Mouse (Mus musculus) lung, embryonic 16.5 days (tissue): ENCODE results near the gene Ewsr1. TPM values are rescaled to one million over a fixed set of nuclear protein-coding genes. Genes with fewer than 3 reads are reported as not detected.

ENCODE experiments used
- ATAC-seq: fragments of 200-750 bp; cut with Nextera tagmentation; 2 replicates; pipeline ENCODE4 v1.8.0; 2017; ENCODE audit warnings: low read depth, mild to moderate bottlenecking, moderate library complexity
- H3K27ac ChIP-seq: fragments of 300-500 bp; sonication (generic); 2 replicates; pipeline ENCODE4 v1.5.1; 2014; ENCODE audit warnings: mild to moderate bottlenecking, control low read depth, low read length
- H3K27me3 ChIP-seq: fragments of 300-500 bp; sonication (generic); 2 replicates; pipeline ENCODE4 v1.6.1; 2014; ENCODE audit warnings: low read depth, low read length, mixed read lengths; ENCODE audit not compliant: control insufficient read depth, insufficient read depth
- H3K36me3 ChIP-seq: fragments of 300-500 bp; sonication (generic); 2 replicates; pipeline ENCODE4 v1.6.1; 2014; ENCODE audit warnings: low read length; ENCODE audit not compliant: control insufficient read depth, insufficient read depth
- H3K4me1 ChIP-seq: fragments of 300-500 bp; sonication (generic); replicated peaks from 2 replicates; pipeline ENCODE4 v1.6.1; 2014; ENCODE audit warnings: low read length, mixed read lengths; ENCODE audit not compliant: control insufficient read depth, insufficient read depth
- H3K4me2 ChIP-seq: fragments of 300-500 bp; sonication (generic); 2 replicates; pipeline ENCODE4 v1.6.1; 2014; ENCODE audit warnings: low read depth, low read length, control low read depth
- H3K4me3 ChIP-seq: fragments of 300-500 bp; sonication (generic); 2 replicates; pipeline ENCODE4 v1.5.1; 2014; ENCODE audit warnings: mild to moderate bottlenecking, low read length, control low read depth
- H3K9ac ChIP-seq: fragments of 300-500 bp; sonication (generic); 2 replicates; pipeline ENCODE4 v1.6.1; 2014; ENCODE audit warnings: low read length, control low read depth
- H3K9me3 ChIP-seq: fragments of 300-500 bp; sonication (generic); 2 replicates; pipeline ENCODE4 v1.6.1; 2016; ENCODE audit warnings: low read length; ENCODE audit not compliant: control insufficient read depth
- WGBS: fragments of 180-500 bp; shearing (Covaris S2); extraction: QIAGEN DNeasy Blood & Tissue Kit; methylation state at CpG from one replicate; pipeline ENCODE4 v1.1.7; 2014; 5-methylcytosine and 5-hydroxymethylcytosine counted together
- polyA plus RNA-seq: library from polyadenylated mRNA; unstranded; fragments of >200 nt; fragmentation: Nextera tagmentation; extraction: Ambion mirVana; gene quantifications from 2 replicates; pipeline ENCODE4 v1.2.1, GENCODE M21; 2015

The Ewsr1 gene
- polyA plus RNA-seq, 1 experiment from 2014 or later = 717 TPM

DNA sequence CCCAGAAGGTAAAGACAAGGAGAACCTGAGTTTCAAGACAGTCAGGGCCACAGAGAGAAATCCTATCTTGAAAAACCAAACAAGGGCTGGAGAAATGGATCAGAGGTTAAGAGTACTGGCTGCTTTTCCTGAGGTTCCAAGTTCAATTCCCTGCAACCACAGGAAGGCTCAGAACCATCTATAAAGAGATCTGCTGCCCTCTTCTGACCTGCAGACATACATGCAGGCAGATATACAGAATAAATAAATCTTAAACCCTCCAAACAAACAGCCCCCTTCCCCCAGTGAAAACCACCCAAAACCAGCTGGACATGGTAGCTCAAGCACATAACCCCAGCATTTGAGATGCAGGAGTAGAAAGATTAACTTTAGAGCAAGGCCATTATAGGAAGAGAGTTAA is 23.3 kb downstream of the Ewsr1 start:
- H3K4me2 ChIP-seq = no peak overlapping the region
- no peaks in the 10 kb centered on the region for H3K27me3 ChIP-seq
- peaks cover 51% of the 10 kb centered on the region for H3K36me3 ChIP-seq
- H3K27ac ChIP-seq = no peak overlapping the region
- no peak overlapping the region for H3K9ac ChIP-seq
- H3K9me3 ChIP-seq = no peaks in the 10 kb centered on the region
- no peaks in the 10 kb centered on the region for H3K4me1 ChIP-seq
- no peak overlapping the region for H3K4me3 ChIP-seq
- ATAC-seq = no peak

DNA sequence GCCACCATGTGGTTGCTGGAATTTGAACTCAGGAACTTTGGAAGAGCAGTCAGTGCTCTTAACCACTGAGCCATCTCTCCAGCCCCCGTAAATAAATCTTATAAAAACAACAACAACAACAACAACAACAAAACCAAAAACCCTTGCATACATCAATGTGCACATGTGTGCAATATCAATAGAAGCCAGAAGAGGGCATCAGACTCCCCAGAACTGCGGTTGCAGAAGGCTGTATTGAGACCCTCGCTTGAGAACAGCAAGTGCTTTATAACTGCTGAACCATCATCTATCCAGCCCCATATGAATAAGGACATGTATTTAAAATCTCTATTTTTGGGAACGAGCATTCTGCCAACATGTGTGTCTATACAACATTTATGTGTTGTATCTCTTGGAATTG is 24.2 kb downstream of the Ewsr1 start:
- Histone ChIP-seq H3K4me3 (no peak overlapping the region), H3K9me3 (no peaks in the 10 kb centered on the region), H3K36me3 (peaks cover 58% of the 10 kb centered on the region), H3K9ac (no peak overlapping the region), H3K27ac (no peak overlapping the region), H3K4me2 (no peak overlapping the region), H3K4me1 (no peaks in the 10 kb centered on the region), H3K27me3 (no peaks in the 10 kb centered on the region)
- no peak for ATAC-seq
- WGBS = 66% methylated on average over 4 of the region's 4 CpGs

DNA sequence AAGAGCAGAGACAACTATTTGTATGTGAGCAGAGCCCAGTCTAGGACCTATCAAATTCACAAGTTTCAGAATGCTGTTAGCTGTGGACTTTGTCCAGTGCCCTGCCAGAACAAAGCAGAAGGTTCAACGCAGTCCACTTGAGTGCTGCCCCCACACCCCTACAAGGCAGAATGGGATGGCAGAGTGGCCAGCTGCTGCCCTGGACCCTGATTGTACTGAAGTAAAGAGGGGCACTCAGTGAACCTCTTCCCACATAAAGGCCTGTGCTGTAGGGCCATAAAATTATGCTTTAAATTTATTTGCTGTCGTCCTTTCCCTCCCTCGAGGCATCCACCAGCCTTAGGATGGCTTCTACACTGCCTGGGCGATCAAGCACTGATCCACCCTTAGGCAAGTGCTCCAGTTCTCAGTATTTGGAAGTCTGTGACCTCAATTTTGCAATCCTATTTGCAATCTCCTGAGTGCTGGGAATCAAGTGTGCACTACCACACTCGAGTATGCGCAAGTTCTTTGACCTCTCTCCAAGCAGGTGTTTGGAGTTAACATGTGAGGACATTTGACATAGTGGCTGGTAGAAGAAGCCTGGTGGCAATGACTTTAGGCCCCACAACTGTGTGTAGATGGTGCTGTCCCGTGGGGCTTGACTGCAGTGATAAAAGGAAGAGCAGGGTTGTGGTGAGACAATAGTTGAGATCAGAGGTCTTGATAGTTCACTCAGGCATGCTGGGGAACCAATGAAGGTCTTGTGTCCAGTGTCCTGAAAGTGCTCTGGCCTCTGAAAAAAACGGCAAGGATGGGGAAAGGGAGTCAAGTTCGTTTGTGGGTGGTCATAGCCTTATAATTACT is 30.7 kb downstream of the Ewsr1 start:
- Histone ChIP-seq H3K4me1 (peaks cover 6% of the 10 kb centered on the region), H3K4me3 (no peak overlapping the region), H3K9me3 (no peaks in the 10 kb centered on the region), H3K4me2 (no peak overlapping the region), H3K36me3 (peaks cover 52% of the 10 kb centered on the region), H3K27me3 (no peaks in the 10 kb centered on the region), H3K27ac (no peak overlapping the region), H3K9ac (no peak overlapping the region)
- no peak for ATAC-seq
- 83% methylated on average over 9 of the region's 9 CpGs for WGBS

DNA sequence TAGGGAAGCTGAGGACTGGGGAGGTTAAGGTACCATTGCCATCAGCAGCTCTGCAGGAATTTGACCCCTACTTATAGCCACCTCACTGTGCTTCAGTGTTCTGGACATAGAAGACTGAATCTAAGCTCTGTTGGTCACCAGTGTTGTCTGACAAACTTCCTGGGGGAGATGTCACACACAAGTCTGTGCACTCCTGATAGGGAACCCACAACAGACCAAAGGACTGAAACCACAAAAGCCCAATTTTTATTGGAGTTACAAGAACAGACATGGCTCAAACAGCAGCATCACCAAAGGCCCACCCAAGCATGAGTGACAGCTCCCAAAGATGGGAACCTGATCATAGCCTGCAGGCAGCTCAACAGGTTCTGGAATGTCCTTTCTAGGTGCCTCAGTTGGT is 32.0 kb downstream of the Ewsr1 start:
- peaks cover 11% of the 10 kb centered on the region for H3K4me1 ChIP-seq
- no peak overlapping the region for H3K27ac ChIP-seq
- no peaks in the 10 kb centered on the region for H3K9me3 ChIP-seq
- no peak for ATAC-seq
- H3K4me3 ChIP-seq = no peak overlapping the region
- H3K27me3 ChIP-seq = peaks cover 6% of the 10 kb centered on the region
- no peak overlapping the region for H3K4me2 ChIP-seq
- no peak overlapping the region for H3K9ac ChIP-seq
- H3K36me3 ChIP-seq = peaks cover 39% of the 10 kb centered on the region

GRCm38 (mm10) chr11:5065056-5065821 is 33.8 kb downstream of the Ewsr1 start, which contains the start of gene Gas2l1:
Gene Gas2l1 (minus strand): TSS chr11:5065327.
- Histone ChIP-seq H3K4me1 (peaks cover 22% of the 10 kb centered on the region), H3K9me3 (no peaks in the 10 kb centered on the region), H3K4me3 (peak within 1 kb of the TSS; percentile 77), H3K9ac (peak within 1 kb of the TSS; percentile 82), H3K27me3 (peaks cover 19% of the 10 kb centered on the region), H3K27ac (peak within 1 kb of the TSS; percentile 59), H3K36me3 (peaks cover 22% of the 10 kb centered on the region), H3K4me2 (peak within 1 kb of the TSS; percentile 98)
- peak; percentile 88 for ATAC-seq
- under 1% methylated on average over 43 of the region's 50 CpGs for WGBS

DNA sequence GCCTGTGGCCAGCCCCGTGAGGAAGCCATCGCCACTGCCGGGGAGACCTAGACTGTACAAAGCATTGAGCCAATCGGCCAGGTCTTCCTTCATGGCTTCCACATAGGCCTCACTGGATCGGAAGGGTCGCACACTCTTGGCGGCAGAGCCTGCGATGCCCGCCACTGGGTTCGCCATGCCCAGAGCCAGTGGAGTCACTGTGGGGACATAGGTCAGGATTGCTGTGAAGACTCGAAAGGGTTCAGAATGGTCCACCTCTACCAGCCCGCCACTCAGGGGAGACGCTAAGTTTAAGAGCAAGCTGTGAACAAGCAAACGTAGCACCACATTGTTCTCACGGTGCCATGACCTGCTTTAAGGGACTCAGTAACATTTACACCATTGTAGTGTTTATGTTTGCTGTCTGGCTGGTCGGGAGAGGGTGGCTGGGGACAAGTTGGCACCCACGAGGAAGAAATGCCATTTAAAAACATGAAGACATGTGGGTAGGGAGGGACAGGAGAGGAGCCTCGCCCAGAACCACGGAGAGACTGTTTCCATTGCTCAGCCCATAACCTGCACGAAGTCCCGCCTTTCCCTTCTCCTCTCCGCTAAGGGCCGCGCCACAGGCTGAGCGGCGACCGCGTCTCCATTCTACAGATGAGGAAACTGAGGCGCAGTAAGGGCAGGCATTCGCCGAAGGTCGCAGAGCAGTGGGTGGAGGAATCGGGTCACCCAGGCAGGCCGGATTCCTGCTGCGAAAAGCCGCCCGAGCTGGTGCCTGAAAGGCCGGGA is 34.6 kb downstream of the Ewsr1 start:
- Histone ChIP-seq H3K27me3 (peaks cover 27% of the 10 kb centered on the region), H3K4me2 (peak overlapping the region; percentile 98), H3K9me3 (no peaks in the 10 kb centered on the region), H3K4me1 (peaks cover 24% of the 10 kb centered on the region), H3K4me3 (peak overlapping the region; percentile 77), H3K27ac (peak overlapping the region; percentile 39; the same call in 1 of the 2 replicates), H3K36me3 (peaks cover 18% of the 10 kb centered on the region), H3K9ac (peak overlapping the region; percentile 82)
- WGBS = 14% methylated on average over 38 of the region's 38 CpGs
- no peak for ATAC-seq

DNA sequence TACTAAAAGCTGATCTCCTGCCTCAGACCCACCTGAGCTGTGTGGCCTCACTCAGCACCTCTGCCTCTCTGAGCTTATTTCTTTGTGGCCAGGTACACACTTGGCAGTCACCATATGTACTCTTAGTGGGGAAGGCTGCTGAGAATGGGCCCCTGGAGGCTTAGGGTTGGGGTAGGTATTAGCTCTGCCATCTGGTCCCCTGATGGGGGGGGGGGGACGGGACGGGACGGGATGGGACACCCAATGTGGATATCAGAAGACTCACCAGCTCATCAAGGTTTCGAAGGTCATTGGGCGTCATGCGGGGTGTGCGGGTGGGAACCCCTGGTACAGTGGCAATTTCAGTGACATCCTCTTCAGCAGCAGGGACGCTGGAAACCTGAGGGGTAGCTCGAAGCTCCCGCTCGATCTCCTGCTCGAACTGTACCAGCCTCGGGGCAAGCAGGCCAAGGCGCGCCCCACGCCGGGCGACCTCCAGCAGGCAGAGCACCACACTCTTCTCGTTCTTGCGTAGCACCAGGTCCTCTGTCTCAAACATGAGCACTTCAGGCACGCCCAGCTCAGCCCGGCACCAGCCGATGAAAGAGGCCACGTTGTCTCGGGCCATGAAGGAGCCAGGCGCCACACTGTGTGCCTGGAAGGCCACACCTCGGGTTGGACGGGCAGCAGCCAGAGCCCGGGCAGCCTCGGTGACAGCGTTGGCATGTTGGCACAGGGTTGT is 35.3 kb downstream of the Ewsr1 start:
- Histone ChIP-seq H3K9me3 (no peaks in the 10 kb centered on the region), H3K36me3 (peaks cover 11% of the 10 kb centered on the region), H3K27ac (no peak overlapping the region), H3K4me2 (peak overlapping the region; percentile 98), H3K9ac (peak overlapping the region; percentile 82), H3K27me3 (peaks cover 34% of the 10 kb centered on the region), H3K4me3 (peak overlapping the region; percentile 77), H3K4me1 (peaks cover 24% of the 10 kb centered on the region)
- no peak for ATAC-seq
- WGBS = 55% methylated on average over 31 of the region's 31 CpGs

GRCm38 (mm10) chr11:5062860-5063505 is 36.1 kb downstream of the Ewsr1 start:
- H3K27me3 ChIP-seq = peaks cover 40% of the 10 kb centered on the region
- H3K9me3 ChIP-seq = no peaks in the 10 kb centered on the region
- peaks cover 3% of the 10 kb centered on the region; the same call in 1 of the 2 replicates for H3K36me3 ChIP-seq
- H3K4me1 ChIP-seq = peaks cover 28% of the 10 kb centered on the region
- H3K4me3 ChIP-seq = no peak overlapping the region
- no peak overlapping the region for H3K9ac ChIP-seq
- H3K27ac ChIP-seq = no peak overlapping the region
- WGBS = 71% methylated on average over 13 of the region's 13 CpGs
- no peak for ATAC-seq
- H3K4me2 ChIP-seq = no peak overlapping the region
